Mouse (Mus musculus) forelimb bud, embryonic 11.5 days (tissue): ENCODE measurements at regions not wholly inside any gene's neighbourhood (a gene's known extent, or its start where the extent isn't known, plus 50 kb on each side); places are given as distances from the start of the nearest gene placed in this dataset.

Experiments
- DNase-seq: peaks from one replicate; pipeline ENCODE4 v3.0.0-alpha.2; 2012; ENCODE audit warnings: low read depth, low spot score

GRCm38 (mm10) chr2:82360224-82360623 lies 307.2 kb downstream of the Zfp804a start:
- DNase-seq, result no peak

GRCm38 (mm10) chr2:82373152-82373551 lies 320.1 kb downstream of the Zfp804a start:
- no peak for DNase-seq

DNA sequence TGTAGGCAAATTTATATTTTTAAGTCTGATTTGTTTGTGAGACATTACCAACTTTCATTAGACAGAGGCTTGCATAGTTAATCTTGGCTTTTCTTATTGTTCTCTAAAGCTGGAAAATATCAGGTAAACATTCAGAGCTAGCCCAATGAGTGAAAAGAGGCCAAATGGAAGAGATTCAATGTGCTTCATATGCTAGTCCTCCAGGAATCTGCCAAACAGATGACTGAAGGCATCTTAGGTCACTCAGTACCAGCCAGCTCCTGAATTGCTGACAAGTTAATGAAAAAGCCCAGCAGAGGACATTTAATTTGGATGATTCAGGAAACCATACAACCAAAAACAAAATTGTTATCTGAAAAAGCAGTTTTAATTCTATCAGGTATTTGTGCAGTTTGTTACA lies 325.5 kb downstream of the Zfp804a start:
- no peak for DNase-seq

DNA sequence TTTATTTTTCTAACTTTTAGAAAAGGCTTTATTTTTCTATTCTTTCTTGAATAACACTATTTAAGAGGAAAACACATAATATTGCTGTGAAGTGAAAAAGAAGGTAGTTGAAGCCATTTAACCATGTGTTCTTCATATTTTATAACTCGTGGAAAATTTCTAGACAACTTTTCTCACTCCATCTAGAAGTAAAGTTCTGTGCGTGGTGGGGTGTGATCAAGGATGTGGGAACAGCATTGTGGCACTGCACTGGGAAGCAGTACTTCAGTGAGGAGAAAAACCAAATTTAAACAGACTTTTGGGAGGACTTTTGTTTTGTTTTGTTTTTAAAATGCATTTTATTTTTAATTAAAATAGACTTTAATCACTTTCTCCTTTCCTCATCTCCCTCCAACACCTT lies 332.1 kb downstream of the Zfp804a start:
- no peak for DNase-seq

- DNase-seq, result no peak
Observed at GRCm38 (mm10) chr2:82387744-82388143, 334.7 kb downstream of the Zfp804a start.

DNA sequence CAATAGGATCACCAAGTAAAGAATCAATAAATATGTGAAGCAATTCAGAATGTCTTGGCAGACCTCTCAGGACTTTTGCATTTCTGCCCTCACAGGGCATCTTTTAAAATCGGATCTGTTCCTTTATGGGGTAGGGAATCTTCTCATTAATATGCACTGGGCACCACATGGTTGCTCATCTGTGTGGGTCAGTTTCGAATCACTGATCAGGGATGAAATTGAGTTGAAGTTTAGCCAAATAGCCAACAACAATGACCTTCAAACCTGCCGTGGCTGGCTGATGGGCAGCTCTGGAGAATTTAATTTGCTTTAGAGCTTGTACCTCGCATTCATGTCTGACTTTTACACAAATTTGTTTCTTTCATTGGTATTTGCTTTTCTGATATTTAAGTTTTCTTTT lies 342.4 kb downstream of the Zfp804a start:
- DNase-seq, result no peak

GRCm38 (mm10) chr2:82445706-82446105 lies 392.7 kb downstream of the Zfp804a start:
- no peak for DNase-seq

- DNase-seq, result peak; percentile 34
Observed at GRCm38 (mm10) chr2:82455743-82456142, 402.7 kb downstream of the Zfp804a start.
